Mouse (Mus musculus): ENCODE results near the gene Col23a1. TPM values are rescaled to one million over a fixed set of nuclear protein-coding genes. Genes with fewer than 3 reads are reported as not detected.

The Col23a1 gene
- polyA plus RNA-seq, 1 experiment from 2014 or later: 9.1 TPM

GRCm38 (mm10) chr11:51459569-51460043, 169.9 kb downstream of the Col23a1 start:
- no peak overlapping the region for H3K4me3 ChIP-seq (replicated peaks)
- H3K9ac ChIP-seq (replicated peaks): no peak overlapping the region

GRCm38 (mm10) chr11:51468737-51469136, 179.0 kb downstream of the Col23a1 start:
- Histone ChIP-seq H3K4me2 (no peak overlapping the region), H3K27ac (replicated peaks) (no peak overlapping the region), H3K4me1 (peaks cover 25% of the 10 kb centered on the region), H3K9ac (replicated peaks) (no peak overlapping the region), H3K4me3 (replicated peaks) (no peak overlapping the region), H3K27me3 (replicated peaks) (no peaks in the 10 kb centered on the region), H3K36me3 (no peaks in the 10 kb centered on the region), H3K9me3 (replicated peaks) (no peaks in the 10 kb centered on the region)
- no peak for ATAC-seq (ENCODE audit: low FRiP score)
- WGBS: 76% methylated on average over 6 of the region's 6 CpGs

More at GRCm38 (mm10) chr11:51459569-51460043, 169.9 kb downstream of the Col23a1 start:
- Histone ChIP-seq H3K4me2 (no peak overlapping the region), H3K27ac (replicated peaks) (peak overlapping the region; percentile 63), H3K27me3 (replicated peaks) (no peaks in the 10 kb centered on the region), H3K36me3 (no peaks in the 10 kb centered on the region), H3K4me1 (peaks cover 14% of the 10 kb centered on the region), H3K9me3 (replicated peaks) (no peaks in the 10 kb centered on the region)
- 11% methylated on average over 8 of the region's 8 CpGs for WGBS
- ATAC-seq (ENCODE audit: low FRiP score): peak; percentile 84

GRCm38 (mm10) chr11:51469341-51469831, 179.7 kb downstream of the Col23a1 start:
- Histone ChIP-seq H3K4me2 (no peak overlapping the region), H3K27me3 (replicated peaks) (0 out of 2 replicates have a peak, but pooled peaks cover 1% of the 10 kb centered on the region), H3K4me1 (peaks cover 25% of the 10 kb centered on the region), H3K27ac (replicated peaks) (no peak overlapping the region), H3K36me3 (no peaks in the 10 kb centered on the region), H3K4me3 (replicated peaks) (no peak overlapping the region), H3K9ac (replicated peaks) (no peak overlapping the region), H3K9me3 (replicated peaks) (no peaks in the 10 kb centered on the region)
- no peak for ATAC-seq (ENCODE audit: low FRiP score)
- 68% methylated on average over 13 of the region's 13 CpGs for WGBS

DNA sequence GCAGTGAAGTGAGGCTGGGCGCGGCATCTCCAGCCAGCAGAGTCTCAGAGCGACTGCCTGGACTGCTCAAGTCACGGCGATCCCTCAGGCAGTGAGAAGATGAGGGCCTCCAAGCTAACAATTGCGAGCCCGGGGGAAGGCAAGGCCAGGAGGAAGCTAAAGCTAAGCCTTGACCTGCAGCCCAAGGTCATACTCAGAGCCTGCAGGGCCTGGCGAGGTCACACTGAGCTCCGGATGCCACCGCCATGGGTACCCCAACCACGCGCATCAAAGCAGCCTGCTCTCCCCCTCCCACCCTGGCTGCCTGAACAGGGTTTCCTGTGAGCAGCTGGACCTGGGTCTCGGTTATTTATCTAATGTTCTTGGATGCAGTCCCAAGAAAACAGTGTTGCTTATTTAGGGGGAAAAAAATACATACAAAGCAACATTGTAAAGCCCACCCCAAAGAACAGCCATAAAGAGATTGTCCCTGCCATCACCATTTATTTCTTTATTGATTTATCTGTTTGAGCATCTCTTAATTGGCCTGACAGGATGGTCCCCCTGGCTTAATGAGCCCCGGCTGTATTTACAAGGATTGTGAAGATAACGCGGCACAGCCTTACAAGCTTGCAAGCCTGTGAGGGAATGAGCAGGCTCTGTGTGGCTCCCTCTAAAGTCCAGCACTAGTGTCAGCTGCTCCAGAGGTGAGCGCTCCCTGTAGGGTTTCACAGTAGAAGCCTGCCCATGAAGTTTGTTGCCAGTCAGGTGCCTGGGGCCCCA, 180.8 kb downstream of the Col23a1 start:
- H3K9me3 ChIP-seq (replicated peaks): no peaks in the 10 kb centered on the region
- no peak overlapping the region for H3K4me3 ChIP-seq (replicated peaks)
- peak; percentile 60 for ATAC-seq (ENCODE audit: low FRiP score)
- 0 out of 2 replicates have a peak, but pooled peaks cover 3% of the 10 kb centered on the region for H3K27me3 ChIP-seq (replicated peaks)
- no peaks in the 10 kb centered on the region for H3K36me3 ChIP-seq
- WGBS: 19% methylated on average over 17 of the region's 17 CpGs
- H3K4me2 ChIP-seq: peak overlapping the region; percentile 36; the same call in 1 of the 2 replicates
- peak overlapping the region; percentile 46; the same call in 1 of the 2 replicates for H3K27ac ChIP-seq (replicated peaks)
- H3K9ac ChIP-seq (replicated peaks): no peak overlapping the region
- H3K4me1 ChIP-seq: peaks cover 25% of the 10 kb centered on the region

GRCm38 (mm10) chr11:51473686-51474085, 184.0 kb downstream of the Col23a1 start:
- 0 out of 2 replicates have a peak, but pooled peaks cover 3% of the 10 kb centered on the region for H3K27me3 ChIP-seq (replicated peaks)
- no peaks in the 10 kb centered on the region for H3K9me3 ChIP-seq (replicated peaks)
- no peak overlapping the region for H3K9ac ChIP-seq (replicated peaks)
- H3K4me3 ChIP-seq (replicated peaks): no peak overlapping the region
- H3K4me1 ChIP-seq: peaks cover 25% of the 10 kb centered on the region
- 83% methylated on average over 2 of the region's 2 CpGs for WGBS
- H3K36me3 ChIP-seq: no peaks in the 10 kb centered on the region
- no peak overlapping the region for H3K27ac ChIP-seq (replicated peaks)
- no peak for ATAC-seq (ENCODE audit: low FRiP score)
- H3K4me2 ChIP-seq: no peak overlapping the region

- H3K9ac ChIP-seq (replicated peaks): no peak overlapping the region
- 58% methylated on average over 4 of the region's 4 CpGs for WGBS
Measured at GRCm38 (mm10) chr11:51476543-51476942, 186.8 kb downstream of the Col23a1 start.

GRCm38 (mm10) chr11:51477571-51477970, 187.9 kb downstream of the Col23a1 start:
- no peak overlapping the region for H3K9ac ChIP-seq (replicated peaks)
- peaks cover 11% of the 10 kb centered on the region; the same call in 1 of the 2 replicates for H3K4me1 ChIP-seq
- ATAC-seq (ENCODE audit: low FRiP score): no peak
- WGBS: 68% methylated on average over 8 of the region's 8 CpGs
- no peak overlapping the region for H3K4me2 ChIP-seq
- 0 out of 2 replicates have a peak, but pooled peaks cover 3% of the 10 kb centered on the region for H3K27me3 ChIP-seq (replicated peaks)
- no peak overlapping the region for H3K27ac ChIP-seq (replicated peaks)
- no peak overlapping the region for H3K4me3 ChIP-seq (replicated peaks)
- H3K9me3 ChIP-seq (replicated peaks): no peaks in the 10 kb centered on the region
- H3K36me3 ChIP-seq: no peaks in the 10 kb centered on the region

More at GRCm38 (mm10) chr11:51476543-51476942, 186.8 kb downstream of the Col23a1 start:
- no peak overlapping the region for H3K27ac ChIP-seq (replicated peaks)
- no peaks in the 10 kb centered on the region for H3K36me3 ChIP-seq
- ATAC-seq (ENCODE audit: low FRiP score): no peak
- H3K9me3 ChIP-seq (replicated peaks): no peaks in the 10 kb centered on the region
- no peak overlapping the region for H3K4me2 ChIP-seq
- peaks cover 2% of the 10 kb centered on the region; the same call in 1 of the 2 replicates for H3K4me1 ChIP-seq
- 0 out of 2 replicates have a peak, but pooled peaks cover 3% of the 10 kb centered on the region for H3K27me3 ChIP-seq (replicated peaks)
- no peak overlapping the region for H3K4me3 ChIP-seq (replicated peaks)

GRCm38 (mm10) chr11:51482251-51482650, 192.5 kb downstream of the Col23a1 start:
- Histone ChIP-seq H3K4me1 (peaks cover 17% of the 10 kb centered on the region; the same call in 1 of the 2 replicates), H3K27ac (replicated peaks) (0 out of 2 replicates have a peak overlapping the region, but pooled peaks have one; percentile 23), H3K4me3 (replicated peaks) (no peak overlapping the region), H3K9me3 (replicated peaks) (no peaks in the 10 kb centered on the region), H3K27me3 (replicated peaks) (no peaks in the 10 kb centered on the region), H3K36me3 (no peaks in the 10 kb centered on the region), H3K9ac (replicated peaks) (no peak overlapping the region), H3K4me2 (no peak overlapping the region)
- ATAC-seq (ENCODE audit: low FRiP score): no peak; the same call in 1 of the 2 replicates
- WGBS: 14% methylated on average over 3 of the region's 3 CpGs

DNA sequence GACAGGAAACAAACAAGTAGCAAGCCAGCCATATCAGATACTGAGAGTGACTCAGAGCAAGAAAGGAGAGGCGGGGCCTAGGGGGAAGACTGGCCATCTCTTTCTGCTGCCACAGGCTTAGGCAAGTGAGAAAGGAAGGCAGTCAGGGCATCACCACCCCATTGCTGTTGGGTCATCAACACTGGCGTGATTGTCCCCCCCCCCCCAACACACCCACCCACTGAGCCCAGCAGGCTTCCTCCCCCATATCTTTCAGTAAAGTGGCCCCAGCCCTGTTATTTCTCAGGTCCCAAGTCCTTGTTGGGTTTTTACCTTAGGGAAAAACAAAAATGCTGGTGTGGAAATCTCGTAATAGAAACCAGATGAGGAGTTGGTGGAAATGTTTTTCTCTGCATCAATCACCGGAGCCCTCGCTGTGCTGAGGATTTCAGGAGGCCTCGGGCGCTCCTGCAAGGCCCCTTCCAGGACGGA, 195.4 kb downstream of the Col23a1 start:
- Histone ChIP-seq H3K4me3 (replicated peaks) (no peak overlapping the region), H3K36me3 (no peaks in the 10 kb centered on the region), H3K9ac (replicated peaks) (no peak overlapping the region), H3K4me2 (no peak overlapping the region), H3K27me3 (replicated peaks) (no peaks in the 10 kb centered on the region), H3K9me3 (replicated peaks) (no peaks in the 10 kb centered on the region), H3K4me1 (peaks cover 17% of the 10 kb centered on the region; the same call in 1 of the 2 replicates), H3K27ac (replicated peaks) (0 out of 2 replicates have a peak overlapping the region, but pooled peaks have one; percentile 9)
- 82% methylated on average over 8 of the region's 8 CpGs for WGBS
- ATAC-seq (ENCODE audit: low FRiP score): no peak

DNA sequence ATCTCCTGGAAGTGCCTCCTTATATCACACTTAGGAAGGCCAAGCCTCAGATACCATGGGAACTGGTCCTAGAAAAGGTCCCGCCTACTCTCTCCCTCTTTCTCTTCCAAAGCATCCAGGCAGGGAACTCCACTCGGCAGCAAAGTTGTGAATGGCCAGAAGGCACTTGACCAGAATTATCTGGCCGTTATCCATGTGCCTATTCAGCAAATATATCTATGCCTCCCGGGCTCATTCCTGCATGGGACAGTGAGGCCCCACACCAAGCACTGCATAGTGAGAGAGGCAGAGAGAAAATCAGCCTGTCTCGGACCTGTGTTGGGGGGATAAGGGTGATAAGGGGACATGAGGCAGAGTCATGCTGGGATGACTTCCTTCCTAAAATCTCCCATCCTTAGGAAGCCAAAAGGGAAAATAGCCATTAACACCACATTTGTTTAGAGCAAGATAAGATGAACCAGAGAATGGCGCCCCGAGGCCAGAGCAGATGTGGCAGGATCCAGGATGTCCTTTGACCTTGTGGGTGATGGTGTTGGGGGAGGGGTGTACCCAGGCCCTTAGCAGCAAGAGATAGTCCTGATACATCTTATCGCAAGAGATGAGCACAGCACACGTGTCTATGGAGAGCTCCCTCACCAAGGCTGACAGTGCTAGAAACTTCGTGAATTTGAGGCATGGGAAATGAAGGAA, 196.2 kb downstream of the Col23a1 start:
- Histone ChIP-seq H3K9ac (replicated peaks) (no peak overlapping the region), H3K4me1 (peaks cover 17% of the 10 kb centered on the region; the same call in 1 of the 2 replicates), H3K27me3 (replicated peaks) (no peaks in the 10 kb centered on the region), H3K9me3 (replicated peaks) (no peaks in the 10 kb centered on the region), H3K4me3 (replicated peaks) (no peak overlapping the region), H3K4me2 (no peak overlapping the region), H3K27ac (replicated peaks) (no peak overlapping the region), H3K36me3 (no peaks in the 10 kb centered on the region)
- WGBS: 75% methylated on average over 10 of the region's 10 CpGs
- ATAC-seq (ENCODE audit: low FRiP score): no peak

DNA sequence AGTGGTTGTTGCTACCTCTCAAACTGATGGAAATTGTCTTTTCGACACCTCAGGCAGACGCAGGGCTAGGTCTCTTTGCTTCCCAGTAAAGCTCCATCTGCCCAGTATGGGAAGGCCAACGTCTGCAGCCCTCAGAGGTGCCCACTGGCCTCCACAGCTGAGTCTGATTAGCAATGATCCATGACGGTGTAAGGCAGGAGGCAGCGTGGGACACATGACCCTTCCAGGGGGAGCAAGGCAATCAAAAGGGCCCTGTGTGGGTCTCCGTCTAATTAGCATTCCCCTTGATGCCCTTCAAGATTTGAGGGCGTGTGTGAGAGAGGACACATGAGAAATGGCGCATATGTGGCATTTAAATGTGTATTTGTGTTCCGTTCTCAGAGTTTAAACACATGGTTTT, 199.1 kb downstream of the Col23a1 start:
- H3K4me2 ChIP-seq: no peak overlapping the region
- ATAC-seq (ENCODE audit: low FRiP score): no peak
- no peak overlapping the region for H3K9ac ChIP-seq (replicated peaks)
- no peaks in the 10 kb centered on the region for H3K27me3 ChIP-seq (replicated peaks)
- H3K4me1 ChIP-seq: 0 out of 2 replicates have a peak, but pooled peaks cover 7% of the 10 kb centered on the region
- WGBS: 55% methylated on average over 9 of the region's 9 CpGs
- H3K4me3 ChIP-seq (replicated peaks): no peak overlapping the region
- no peaks in the 10 kb centered on the region for H3K36me3 ChIP-seq
- no peak overlapping the region for H3K27ac ChIP-seq (replicated peaks)
- no peaks in the 10 kb centered on the region for H3K9me3 ChIP-seq (replicated peaks)
